Mouse (Mus musculus) stomach, embryonic 14.5 days (tissue): Measurements from ENCODE around the gene Wdr62. TPM values are rescaled to one million over a fixed set of nuclear protein-coding genes. Genes with fewer than 3 reads are reported as not detected.

ENCODE experiments used
- ATAC-seq: fragments of 200-750 bp; cut with Nextera tagmentation; 2 replicates; pipeline ENCODE4 v1.8.0; 2017; ENCODE audit warnings: low read depth, moderate TSS enrichment; ENCODE audit not compliant: insufficient number of reproducible peaks, insufficient read depth, low FRiP score
- H3K27ac ChIP-seq: fragments of 300-500 bp; sonication (generic); 2 replicates; pipeline ENCODE4 v1.5.1; 2014; ENCODE audit warnings: mild to moderate bottlenecking, low read length, moderate library complexity, mixed read lengths
- H3K27me3 ChIP-seq: fragments of 300-500 bp; sonication (generic); 2 replicates; pipeline ENCODE4 v1.6.1; 2014; ENCODE audit warnings: low read length, control low read depth, mixed read lengths; ENCODE audit not compliant: control insufficient read depth, insufficient read depth
- H3K36me3 ChIP-seq: fragments of 300-500 bp; sonication (generic); 2 replicates; pipeline ENCODE4 v1.6.1; 2014; ENCODE audit warnings: mild to moderate bottlenecking, control low read depth, low read length, moderate library complexity, mixed read lengths; ENCODE audit not compliant: control insufficient read depth, insufficient read depth
- H3K4me1 ChIP-seq: fragments of 300-500 bp; sonication (generic); 2 replicates; pipeline ENCODE4 v1.6.1; 2014; ENCODE audit warnings: low read length, control low read depth, mixed read lengths; ENCODE audit not compliant: control insufficient read depth, insufficient read depth
- H3K4me2 ChIP-seq: fragments of 300-500 bp; sonication (generic); replicated peaks from 2 replicates; pipeline ENCODE4 v1.6.1; 2014; ENCODE audit warnings: low read depth, low read length, control low read depth
- H3K4me3 ChIP-seq: fragments of 300-500 bp; sonication (generic); 2 replicates; pipeline ENCODE4 v1.5.1; 2014; ENCODE audit warnings: low read depth, low read length, control low read depth
- H3K9ac ChIP-seq: fragments of 300-500 bp; sonication (generic); replicated peaks from 2 replicates; pipeline ENCODE4 v1.6.1; 2014; ENCODE audit warnings: low read depth, mild to moderate bottlenecking, control low read depth, low read length, moderate library complexity, mixed read lengths
- H3K9me3 ChIP-seq: fragments of 300-500 bp; sonication (generic); 2 replicates; pipeline ENCODE4 v1.6.1; 2016; ENCODE audit warnings: low read depth, low read length, control low read depth; ENCODE audit not compliant: control insufficient read depth
- WGBS: fragments of 180-500 bp; shearing (Covaris S2); extraction: QIAGEN DNeasy Blood & Tissue Kit; methylation state at CpG from one replicate; pipeline ENCODE4 v1.1.7; 2014; 5-methylcytosine and 5-hydroxymethylcytosine counted together
- polyA plus RNA-seq: library from polyadenylated mRNA; unstranded; fragments of >200 nt; fragmentation: Nextera tagmentation; extraction: Ambion mirVana; gene quantifications from 2 replicates; pipeline ENCODE4 v1.2.1, GENCODE M21; 2014

The Wdr62 gene
- polyA plus RNA-seq, 1 experiment from 2014 or later: 9.8 TPM

- Histone ChIP-seq H3K9me3 (no peaks in the 10 kb centered on the region), H3K27me3 (no peaks in the 10 kb centered on the region), H3K27ac (peak overlapping the region; percentile 87), H3K36me3 (peaks cover 8% of the 10 kb centered on the region), H3K4me2 (peak overlapping the region; percentile 86), H3K4me3 (peak overlapping the region; percentile 49), H3K9ac (peak overlapping the region; percentile 61), H3K4me1 (peaks cover 14% of the 10 kb centered on the region; the same call in 1 of the 2 replicates)
- peak; percentile 26; the same call in 1 of the 2 replicates for ATAC-seq
- 4% methylated on average over 24 of the region's 24 CpGs for WGBS
Observed at GRCm38 (mm10) chr7:30232631-30233148, 47.5 kb downstream of the Wdr62 start.

GRCm38 (mm10) chr7:30231669-30232454 is 48.4 kb downstream of the Wdr62 start, which contains the start of the genes Polr2i and Tbcb:
Gene Polr2i, plus strand, starts transcription at chr7:30231948.
Gene Tbcb, minus strand, starts transcription at chr7:30232272.
- H3K4me1 ChIP-seq: peaks cover 14% of the 10 kb centered on the region; the same call in 1 of the 2 replicates
- H3K4me2 ChIP-seq: peak within 1 kb of the TSS; percentile 86
- WGBS: under 1% methylated on average over 67 of the region's 67 CpGs
- no peaks in the 10 kb centered on the region for H3K27me3 ChIP-seq
- ATAC-seq: peak; percentile 95
- H3K36me3 ChIP-seq: peaks cover 16% of the 10 kb centered on the region
- H3K27ac ChIP-seq: peak within 1 kb of the TSS; percentile 87
- H3K9ac ChIP-seq: peak within 1 kb of the TSS; percentile 61
- H3K9me3 ChIP-seq: no peaks in the 10 kb centered on the region
- peak within 1 kb of the TSS; percentile 49 for H3K4me3 ChIP-seq

- H3K27ac ChIP-seq: 0 out of 2 replicates have a peak overlapping the region, but pooled peaks have one; percentile 39
- under 1% methylated on average over 16 of the region's 16 CpGs for WGBS
- peak; percentile 0; the same call in 1 of the 2 replicates for ATAC-seq
- H3K9ac ChIP-seq: peak overlapping the region; percentile 41
- no peaks in the 10 kb centered on the region for H3K27me3 ChIP-seq
- H3K9me3 ChIP-seq: no peaks in the 10 kb centered on the region
- peak overlapping the region; percentile 49 for H3K4me3 ChIP-seq
- H3K4me2 ChIP-seq: peak overlapping the region; percentile 82
- peaks cover 19% of the 10 kb centered on the region for H3K36me3 ChIP-seq
- H3K4me1 ChIP-seq: peaks cover 14% of the 10 kb centered on the region; the same call in 1 of the 2 replicates
Observed at GRCm38 (mm10) chr7:30231328-30231668, 48.9 kb downstream of the Wdr62 start.

- H3K27ac ChIP-seq: no peak overlapping the region
- H3K4me3 ChIP-seq: no peak overlapping the region
- peaks cover 24% of the 10 kb centered on the region for H3K36me3 ChIP-seq
- H3K27me3 ChIP-seq: no peaks in the 10 kb centered on the region
- no peak overlapping the region for H3K9ac ChIP-seq
- no peak overlapping the region for H3K4me2 ChIP-seq
- no peaks in the 10 kb centered on the region for H3K4me1 ChIP-seq
- 93% methylated on average over 12 of the region's 12 CpGs for WGBS
- no peaks in the 10 kb centered on the region for H3K9me3 ChIP-seq
- no peak for ATAC-seq
Observed at GRCm38 (mm10) chr7:30224206-30224605, 56.0 kb downstream of the Wdr62 start.

GRCm38 (mm10) chr7:30222205-30222604 is 58.0 kb downstream of the Wdr62 start:
- no peaks in the 10 kb centered on the region for H3K9me3 ChIP-seq
- no peak for ATAC-seq
- no peak overlapping the region for H3K4me2 ChIP-seq
- WGBS: 91% methylated on average over 5 of the region's 5 CpGs
- no peaks in the 10 kb centered on the region for H3K27me3 ChIP-seq
- peaks cover 19% of the 10 kb centered on the region for H3K36me3 ChIP-seq
- H3K27ac ChIP-seq: no peak overlapping the region
- no peaks in the 10 kb centered on the region for H3K4me1 ChIP-seq
- H3K9ac ChIP-seq: no peak overlapping the region
- no peak overlapping the region for H3K4me3 ChIP-seq

- 86% methylated on average over 3 of the region's 3 CpGs for WGBS
- Histone ChIP-seq H3K9me3 (no peaks in the 10 kb centered on the region), H3K36me3 (peaks cover 14% of the 10 kb centered on the region), H3K4me1 (no peaks in the 10 kb centered on the region), H3K9ac (no peak overlapping the region), H3K4me2 (no peak overlapping the region), H3K4me3 (no peak overlapping the region), H3K27me3 (no peaks in the 10 kb centered on the region), H3K27ac (no peak overlapping the region)
- no peak for ATAC-seq
Observed at GRCm38 (mm10) chr7:30221433-30221832, 58.8 kb downstream of the Wdr62 start.

- peak overlapping the region; percentile 42 for H3K9ac ChIP-seq
- no peak overlapping the region for H3K27ac ChIP-seq
- no peak for ATAC-seq
Observed at GRCm38 (mm10) chr7:30220008-30220356, 60.2 kb downstream of the Wdr62 start.

GRCm38 (mm10) chr7:30219293-30220007 is 60.8 kb downstream of the Wdr62 start:
- Histone ChIP-seq H3K9me3 (no peaks in the 10 kb centered on the region), H3K27me3 (no peaks in the 10 kb centered on the region), H3K36me3 (peaks cover 4% of the 10 kb centered on the region; the same call in 1 of the 2 replicates), H3K27ac (no peak overlapping the region), H3K4me3 (peak overlapping the region; percentile 42), H3K4me2 (peak overlapping the region; percentile 94), H3K4me1 (no peaks in the 10 kb centered on the region), H3K9ac (peak overlapping the region; percentile 42)
- peak; percentile 56 for ATAC-seq
- 4% methylated on average over 16 of the region's 16 CpGs for WGBS

More at GRCm38 (mm10) chr7:30220008-30220356, 60.2 kb downstream of the Wdr62 start:
- Histone ChIP-seq H3K4me1 (no peaks in the 10 kb centered on the region), H3K36me3 (peaks cover 4% of the 10 kb centered on the region; the same call in 1 of the 2 replicates), H3K4me3 (peak overlapping the region; percentile 42), H3K27me3 (no peaks in the 10 kb centered on the region), H3K9me3 (no peaks in the 10 kb centered on the region), H3K4me2 (peak overlapping the region; percentile 94)
- WGBS: 19% methylated on average over 11 of the region's 11 CpGs
